Mouse (Mus musculus) liver, embryonic 13.5 days (tissue): Measurements from ENCODE around the gene Smim26. TPM values are rescaled to one million over a fixed set of nuclear protein-coding genes. Genes with fewer than 3 reads are reported as not detected.

Source experiments
- ATAC-seq: fragments of 200-750 bp; cut with Nextera tagmentation; 2 replicates; pipeline ENCODE4 v1.8.0; 2017; ENCODE audit warnings: low read depth, mild to moderate bottlenecking, moderate number of reproducible peaks, moderate library complexity
- DNase-seq: peaks from one replicate; pipeline ENCODE4 v3.0.0; 2022
- H3K27ac ChIP-seq: fragments of 300-500 bp; sonication (generic); 2 replicates; pipeline ENCODE4 v1.5.1; 2015; ENCODE audit warnings: moderate library complexity, mild to moderate bottlenecking, inconsistent platforms
- H3K27me3 ChIP-seq: fragments of 300-500 bp; sonication (generic); 2 replicates; pipeline ENCODE4 v1.6.1; 2015; ENCODE audit warnings: mild to moderate bottlenecking, inconsistent platforms
- H3K36me3 ChIP-seq: fragments of 300-500 bp; sonication (generic); 2 replicates; pipeline ENCODE4 v1.6.1; 2015; ENCODE audit warnings: mild to moderate bottlenecking, inconsistent platforms
- H3K4me1 ChIP-seq: fragments of 300-500 bp; sonication (generic); replicated peaks from 2 replicates; pipeline ENCODE4 v1.6.1; 2015; ENCODE audit warnings: inconsistent platforms
- H3K4me2 ChIP-seq: fragments of 300-500 bp; sonication (generic); 2 replicates; pipeline ENCODE4 v1.6.1; 2015; ENCODE audit warnings: inconsistent platforms, mild to moderate bottlenecking, moderate library complexity
- H3K4me3 ChIP-seq: fragments of 300-500 bp; sonication (generic); replicated peaks from 2 replicates; pipeline ENCODE4 v1.5.1; 2015; ENCODE audit warnings: mild to moderate bottlenecking, inconsistent platforms
- H3K9ac ChIP-seq: fragments of 300-500 bp; sonication (generic); 2 replicates; pipeline ENCODE4 v1.6.1; 2015; ENCODE audit warnings: mild to moderate bottlenecking, inconsistent platforms
- H3K9me3 ChIP-seq: fragments of 300-500 bp; sonication (generic); replicated peaks from 2 replicates; pipeline ENCODE4 v1.6.1; 2016; ENCODE audit warnings: inconsistent platforms
- WGBS: fragments of 180-500 bp; shearing (Covaris S2); methylation state at CpG from one replicate; pipeline ENCODE4 v1.1.7; 2015; ENCODE audit not compliant: insufficient replicate concordance; 5-methylcytosine and 5-hydroxymethylcytosine counted together
- polyA plus RNA-seq: library from polyadenylated mRNA; unstranded; fragments of >200 nt; fragmentation: Nextera tagmentation; extraction: Ambion mirVana; gene quantifications from 2 replicates; pipeline ENCODE4 v1.2.1, GENCODE M21; 2015

Gene Smim26
- polyA plus RNA-seq, 1 experiment from 2014 or later, result 27.4 TPM

DNA sequence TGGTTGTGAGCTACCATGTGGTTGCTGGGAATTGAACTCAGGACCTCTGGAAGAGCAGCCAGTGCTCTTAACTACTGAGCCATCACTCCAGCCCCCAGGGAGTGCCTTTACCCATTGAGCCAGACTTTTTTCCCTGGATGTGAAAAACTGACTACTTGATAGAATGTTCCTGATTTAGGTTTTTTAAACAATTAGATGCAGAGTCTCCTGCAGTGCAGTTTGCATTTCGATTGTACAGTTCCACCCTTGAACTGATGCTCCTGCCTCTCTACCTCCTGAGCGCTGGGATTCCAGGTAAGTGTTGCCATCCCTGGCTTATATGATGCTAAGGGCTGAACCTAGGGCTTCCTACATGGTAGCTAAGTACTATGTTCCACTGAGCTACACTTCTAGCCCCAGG is 4.2 kb downstream of the Smim26 start:
- ATAC-seq (no peak), DNase-seq (no peak)

DNA sequence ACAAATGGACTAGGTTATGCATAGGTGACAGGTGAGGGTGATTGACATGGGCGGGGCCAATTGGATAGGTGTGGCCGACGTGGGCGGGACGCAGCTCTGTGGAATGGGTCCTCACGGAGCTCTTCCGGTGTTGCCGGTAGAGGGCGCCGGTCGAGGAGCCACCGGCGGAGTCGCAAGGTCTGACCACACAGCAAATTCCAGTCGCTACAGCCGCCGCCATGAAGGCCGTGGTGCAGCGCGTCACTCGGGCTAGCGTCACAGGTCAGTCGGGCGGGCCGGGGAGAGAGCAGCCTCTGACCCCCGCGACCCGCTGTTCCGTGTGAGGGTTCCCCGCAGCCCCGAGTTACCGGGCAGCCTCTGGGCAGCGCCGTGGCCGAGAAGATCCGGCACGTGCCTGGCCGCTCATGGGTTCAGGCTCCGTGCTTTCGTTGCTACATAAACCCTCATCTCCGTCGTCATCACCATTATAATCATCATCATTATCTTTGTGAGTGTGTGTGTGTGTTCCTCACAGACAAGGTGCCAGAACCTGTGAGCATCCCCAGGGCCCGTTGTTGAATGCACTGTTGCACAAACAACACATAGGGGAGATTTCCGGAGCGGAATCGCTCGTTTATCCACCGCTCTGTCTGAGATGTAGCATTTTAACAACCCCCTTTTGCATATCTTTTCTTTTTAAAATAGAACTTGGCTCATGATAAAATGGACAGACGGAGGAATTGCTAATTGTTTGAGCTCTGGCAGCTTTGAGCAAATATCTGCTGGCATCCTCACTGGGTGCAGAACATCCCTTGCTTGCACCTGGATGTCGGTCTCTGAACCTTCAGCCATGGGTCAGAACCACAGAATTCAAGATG is 6.2 kb downstream of the Smim26 start, which contains the start of gene Dtd1:
Gene Dtd1 (plus strand): TSS at position 67 of the 857 bp plus-strand sequence.
- Histone ChIP-seq H3K27me3 (no peaks in the 10 kb centered on the region), H3K9ac (peak within 1 kb of the TSS; percentile 81), H3K9me3 (no peaks in the 10 kb centered on the region), H3K27ac (peak within 1 kb of the TSS; percentile 49; the same call in 1 of the 2 replicates), H3K4me1 (peaks cover 21% of the 10 kb centered on the region), H3K4me2 (peak within 1 kb of the TSS; percentile 76), H3K4me3 (peak within 1 kb of the TSS; percentile 71), H3K36me3 (0 out of 2 replicates have a peak, but pooled peaks cover 5% of the 10 kb centered on the region)
- peak; percentile 98 for ATAC-seq
- DNase-seq, result peak; percentile 85
- 2% methylated on average over 50 of the region's 50 CpGs for WGBS

More for the DNA sequence above, 4.2 kb downstream of the Smim26 start:
- Histone ChIP-seq H3K9ac (no peak overlapping the region), H3K27ac (no peak overlapping the region), H3K36me3 (0 out of 2 replicates have a peak, but pooled peaks cover 5% of the 10 kb centered on the region), H3K4me3 (no peak overlapping the region), H3K4me2 (no peak overlapping the region), H3K9me3 (no peaks in the 10 kb centered on the region), H3K27me3 (no peaks in the 10 kb centered on the region), H3K4me1 (peaks cover 32% of the 10 kb centered on the region)
- 62% methylated on average over 2 of the region's 2 CpGs for WGBS

DNA sequence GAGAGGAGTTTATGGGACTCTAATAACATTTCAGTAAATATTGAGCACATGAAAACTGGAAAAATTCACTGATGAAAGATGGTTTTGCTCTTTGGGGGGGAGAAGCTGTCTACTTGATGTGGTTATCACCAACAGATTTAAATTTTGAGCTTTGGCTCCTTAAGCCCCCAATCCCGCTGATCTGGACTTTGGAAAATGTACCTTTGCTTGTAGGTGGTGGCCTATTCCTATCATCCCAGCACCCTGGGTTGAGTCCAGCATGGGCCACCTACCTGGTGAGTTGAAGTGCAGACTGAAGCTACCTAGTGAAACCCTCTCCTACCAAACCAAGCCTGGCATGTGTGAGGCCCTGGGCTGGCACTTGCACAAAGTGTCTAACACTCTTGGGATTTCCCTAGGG is 7.7 kb downstream of the Smim26 start:
- 81% methylated on average over 1 of the region's 1 CpGs for WGBS
- Histone ChIP-seq H3K4me2 (no peak overlapping the region), H3K4me3 (no peak overlapping the region), H3K4me1 (peaks cover 17% of the 10 kb centered on the region), H3K36me3 (0 out of 2 replicates have a peak, but pooled peaks cover 4% of the 10 kb centered on the region), H3K27ac (no peak overlapping the region), H3K9me3 (no peaks in the 10 kb centered on the region), H3K9ac (no peak overlapping the region), H3K27me3 (no peaks in the 10 kb centered on the region)
- DNase-seq (no peak), ATAC-seq (no peak)

DNA sequence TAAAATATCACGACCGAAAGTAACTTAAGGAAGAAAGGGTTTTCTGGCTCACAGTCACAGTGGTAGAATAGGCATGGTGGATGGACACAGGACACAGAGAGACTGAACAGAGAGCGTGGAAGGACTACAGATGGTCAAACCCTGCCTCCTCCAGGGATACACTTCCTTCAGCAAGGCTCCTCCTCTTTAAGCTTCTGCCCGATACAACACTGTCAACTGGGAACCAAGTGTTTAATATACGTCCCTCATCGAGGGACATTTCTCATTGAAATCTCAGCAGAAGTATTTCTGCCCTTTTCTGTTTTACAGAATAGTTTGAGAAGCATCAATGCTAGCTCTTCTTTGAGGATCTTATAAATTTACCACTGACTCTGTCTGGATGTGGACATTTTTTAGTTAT is 20.1 kb downstream of the Smim26 start:
- no peak overlapping the region for H3K9ac ChIP-seq
- H3K4me3 ChIP-seq, result no peak overlapping the region
- DNase-seq (no peak), ATAC-seq (no peak)
- no peak overlapping the region for H3K4me2 ChIP-seq
- no peaks in the 10 kb centered on the region for H3K27me3 ChIP-seq
- peaks cover 12% of the 10 kb centered on the region for H3K4me1 ChIP-seq
- H3K9me3 ChIP-seq, result no peaks in the 10 kb centered on the region
- WGBS, result 75% methylated on average over 6 of the region's 6 CpGs
- H3K36me3 ChIP-seq, result no peaks in the 10 kb centered on the region
- H3K27ac ChIP-seq, result no peak overlapping the region

DNA sequence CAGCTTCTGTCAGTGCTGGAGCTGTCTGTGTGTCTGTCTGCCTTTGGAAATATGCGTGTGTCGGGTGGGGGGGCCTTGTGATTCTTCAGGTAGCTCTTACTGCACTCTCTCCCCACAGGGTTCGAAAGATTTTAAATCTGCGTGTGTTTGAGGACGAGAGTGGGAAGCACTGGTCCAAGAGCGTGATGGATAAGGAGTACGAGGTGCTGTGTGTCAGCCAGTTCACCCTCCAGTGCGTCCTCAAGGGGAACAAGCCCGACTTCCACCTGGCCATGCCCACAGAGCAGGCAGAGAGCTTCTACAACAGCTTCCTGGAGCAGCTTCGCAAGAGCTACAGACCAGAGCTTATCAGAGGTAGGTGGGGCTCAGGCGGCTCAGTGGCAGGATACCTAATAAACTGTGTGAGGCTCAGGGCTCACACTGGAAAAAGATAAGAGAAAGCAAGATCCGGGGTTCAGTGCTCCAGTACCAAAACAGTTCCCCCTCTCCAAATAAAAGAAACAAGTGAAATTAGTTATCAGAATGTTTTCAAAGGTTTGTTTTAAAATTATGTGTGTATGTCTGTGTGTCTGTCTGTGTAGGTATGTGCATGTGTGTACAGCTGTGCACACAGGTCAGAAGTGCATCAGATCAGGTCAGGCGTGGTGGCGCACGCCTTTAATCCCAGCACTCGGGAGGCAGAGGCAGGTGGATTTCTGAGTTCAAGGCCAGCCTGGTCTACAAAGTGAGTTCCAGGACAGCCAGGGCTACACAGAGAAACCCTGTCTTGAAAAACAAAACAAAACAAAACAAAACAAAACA is 23.4 kb downstream of the Smim26 start:
- H3K4me3 ChIP-seq, result no peak overlapping the region
- ATAC-seq, result peak; percentile 77
- DNase-seq, result no peak

DNA sequence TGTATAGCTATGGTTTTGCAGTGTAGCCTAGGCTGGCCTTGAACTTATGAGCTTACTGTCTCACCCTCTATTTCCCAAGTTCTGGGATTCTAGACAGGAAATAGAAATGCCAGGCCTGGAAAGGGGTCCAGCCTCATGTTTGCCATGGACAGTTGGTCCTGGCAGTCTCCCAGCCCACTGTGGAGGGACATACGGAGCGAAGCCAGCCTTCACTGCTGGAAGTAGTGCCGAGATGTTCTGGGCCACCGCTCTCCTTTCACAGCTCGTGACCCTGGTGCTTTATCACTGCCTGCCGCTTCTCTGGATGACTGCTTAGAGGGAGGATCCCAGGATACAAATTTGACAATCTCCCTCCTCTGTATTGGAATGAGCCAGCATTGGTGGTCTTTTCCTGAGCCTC is 27.6 kb downstream of the Smim26 start:
- WGBS, result 87% methylated on average over 6 of the region's 6 CpGs
- ATAC-seq, result no peak
- H3K27me3 ChIP-seq, result no peaks in the 10 kb centered on the region
- no peak overlapping the region for H3K9ac ChIP-seq
- no peaks in the 10 kb centered on the region for H3K9me3 ChIP-seq
- H3K4me1 ChIP-seq, result peaks cover 11% of the 10 kb centered on the region
- H3K4me3 ChIP-seq, result no peak overlapping the region
- H3K27ac ChIP-seq, result no peak overlapping the region
- DNase-seq, result no peak
- H3K4me2 ChIP-seq, result no peak overlapping the region
- no peaks in the 10 kb centered on the region; the same call in 1 of the 2 replicates for H3K36me3 ChIP-seq

More for the DNA sequence above, 23.4 kb downstream of the Smim26 start:
- no peaks in the 10 kb centered on the region; the same call in 1 of the 2 replicates for H3K36me3 ChIP-seq
- H3K27ac ChIP-seq, result no peak overlapping the region
- 56% methylated on average over 16 of the region's 16 CpGs for WGBS
- H3K9ac ChIP-seq, result no peak overlapping the region
- no peak overlapping the region for H3K4me2 ChIP-seq
- H3K4me1 ChIP-seq, result peaks cover 12% of the 10 kb centered on the region
- H3K9me3 ChIP-seq, result no peaks in the 10 kb centered on the region
- no peaks in the 10 kb centered on the region for H3K27me3 ChIP-seq

DNA sequence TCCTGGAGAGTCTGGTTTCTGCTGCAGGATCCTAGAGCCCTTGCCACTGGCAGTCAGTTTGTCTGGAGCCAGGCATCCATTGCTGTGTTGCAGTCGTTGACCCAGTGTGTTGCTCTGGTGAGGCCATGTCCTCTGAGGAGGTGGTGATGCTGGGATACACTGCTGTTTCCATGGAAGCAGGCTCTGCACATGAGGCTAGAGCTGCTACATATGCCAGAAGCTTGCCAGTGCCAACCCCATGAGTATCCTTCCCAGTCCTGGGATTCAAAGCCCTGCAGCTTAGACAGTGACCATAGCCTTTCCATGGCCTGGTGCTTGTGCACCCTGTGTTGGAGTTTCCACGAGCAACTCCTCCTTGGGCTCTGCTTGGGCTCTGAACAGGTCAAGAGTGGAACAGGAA is 39.7 kb downstream of the Smim26 start:
- no peaks in the 10 kb centered on the region for H3K27me3 ChIP-seq
- no peak overlapping the region for H3K9ac ChIP-seq
- H3K27ac ChIP-seq, result no peak overlapping the region
- no peaks in the 10 kb centered on the region for H3K36me3 ChIP-seq
- DNase-seq, result no peak
- no peak overlapping the region for H3K4me3 ChIP-seq
- no peaks in the 10 kb centered on the region for H3K9me3 ChIP-seq
- no peak overlapping the region for H3K4me2 ChIP-seq
- no peaks in the 10 kb centered on the region for H3K4me1 ChIP-seq
- ATAC-seq, result 0 out of 2 replicates have a peak, but pooled peaks have one; percentile 10
- WGBS, result 65% methylated on average over 2 of the region's 2 CpGs

DNA sequence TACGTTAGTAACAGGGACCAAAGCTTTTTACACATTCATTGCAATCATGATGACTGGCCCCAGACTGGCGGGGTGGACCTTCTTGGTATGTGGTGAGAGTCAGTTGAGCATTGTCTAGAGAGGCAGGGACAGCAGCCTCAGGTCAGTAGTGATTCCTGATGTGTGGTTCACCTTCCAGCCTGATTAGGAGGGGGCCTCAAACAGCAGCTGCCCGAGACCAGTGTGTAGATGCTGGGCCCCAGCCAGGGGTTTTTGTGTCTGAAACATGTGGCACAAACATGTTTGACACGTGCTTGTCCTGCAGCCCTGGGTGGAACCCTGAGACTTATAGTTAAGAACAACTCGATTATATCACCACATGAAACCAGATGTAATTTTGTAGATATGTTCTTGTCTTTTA is 40.4 kb downstream of the Smim26 start:
- no peaks in the 10 kb centered on the region for H3K9me3 ChIP-seq
- DNase-seq (no peak), ATAC-seq (no peak)
- 59% methylated on average over 5 of the region's 5 CpGs for WGBS
- no peaks in the 10 kb centered on the region for H3K4me1 ChIP-seq
- no peaks in the 10 kb centered on the region for H3K27me3 ChIP-seq
- no peak overlapping the region for H3K4me3 ChIP-seq
- no peak overlapping the region for H3K9ac ChIP-seq
- no peak overlapping the region for H3K4me2 ChIP-seq
- no peak overlapping the region for H3K27ac ChIP-seq
- no peaks in the 10 kb centered on the region for H3K36me3 ChIP-seq

DNA sequence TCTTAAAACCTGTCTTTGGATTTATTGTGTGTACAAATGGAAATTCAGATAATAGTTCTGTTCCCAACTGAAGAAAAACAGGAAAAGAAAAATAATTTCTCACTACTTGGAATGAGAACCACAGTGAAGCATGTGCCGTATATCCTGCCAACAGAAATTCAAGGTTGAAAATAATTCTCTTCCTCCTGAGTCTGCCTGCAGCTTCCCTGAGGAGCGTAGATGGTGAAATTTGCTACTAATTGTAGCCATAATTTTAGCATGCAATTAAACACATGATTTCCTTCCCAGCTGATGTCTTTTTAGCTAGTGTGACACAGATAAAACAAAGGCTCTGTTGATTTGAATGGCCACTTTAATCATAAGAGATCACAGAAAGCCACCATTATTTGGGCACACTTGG is 40.9 kb downstream of the Smim26 start:
- H3K4me2 ChIP-seq, result no peak overlapping the region
- ATAC-seq, result no peak

DNA sequence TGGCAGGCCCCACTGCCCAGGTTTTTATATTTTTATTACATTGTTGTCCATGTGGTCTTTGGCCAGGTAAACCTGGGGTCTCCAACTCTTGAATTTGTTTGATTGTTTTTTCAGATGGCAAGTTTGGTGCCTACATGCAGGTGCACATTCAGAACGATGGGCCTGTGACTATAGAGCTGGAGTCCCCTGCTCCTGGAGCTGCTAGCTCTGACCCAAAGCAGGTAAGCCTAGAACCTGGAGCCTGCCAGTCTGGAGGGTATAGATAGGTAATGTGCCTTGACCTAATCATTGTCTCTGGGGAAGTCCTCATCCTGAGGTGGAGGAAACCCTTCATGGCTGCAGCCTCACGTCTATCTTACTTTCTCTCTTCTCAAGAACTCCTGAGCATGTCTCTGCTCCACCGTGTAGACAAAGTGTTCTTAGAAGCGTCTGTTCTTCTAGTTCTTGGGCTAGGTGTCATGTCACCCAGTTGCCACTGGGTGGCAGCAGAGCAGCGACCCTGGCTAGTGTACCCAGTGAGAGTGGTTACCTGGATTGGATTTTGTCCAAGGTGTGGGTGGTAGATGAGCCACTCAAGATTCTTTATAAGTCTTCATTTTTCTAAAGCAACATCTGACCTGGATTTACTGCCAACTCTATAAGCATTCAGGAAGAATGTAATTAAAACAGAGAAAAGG is 41.9 kb downstream of the Smim26 start:
- Histone ChIP-seq H3K27me3 (no peaks in the 10 kb centered on the region), H3K4me3 (no peak overlapping the region), H3K27ac (no peak overlapping the region), H3K36me3 (no peaks in the 10 kb centered on the region), H3K4me1 (no peaks in the 10 kb centered on the region), H3K9me3 (no peaks in the 10 kb centered on the region), H3K4me2 (no peak overlapping the region), H3K9ac (no peak overlapping the region)
- 18% methylated on average over 5 of the region's 5 CpGs for WGBS
- DNase-seq, result no peak
- no peak for ATAC-seq

More for the DNA sequence above, 40.9 kb downstream of the Smim26 start:
- whole genome bisulfite sequencing, result 73% methylated on average over 2 of the region's 2 CpGs
- H3K27me3 ChIP-seq, result no peaks in the 10 kb centered on the region
- no peak for DNase-seq
- H3K36me3 ChIP-seq, result no peaks in the 10 kb centered on the region
- no peaks in the 10 kb centered on the region for H3K9me3 ChIP-seq
- no peaks in the 10 kb centered on the region for H3K4me1 ChIP-seq
- H3K27ac ChIP-seq, result no peak overlapping the region
- H3K9ac ChIP-seq, result no peak overlapping the region
- no peak overlapping the region for H3K4me3 ChIP-seq

DNA sequence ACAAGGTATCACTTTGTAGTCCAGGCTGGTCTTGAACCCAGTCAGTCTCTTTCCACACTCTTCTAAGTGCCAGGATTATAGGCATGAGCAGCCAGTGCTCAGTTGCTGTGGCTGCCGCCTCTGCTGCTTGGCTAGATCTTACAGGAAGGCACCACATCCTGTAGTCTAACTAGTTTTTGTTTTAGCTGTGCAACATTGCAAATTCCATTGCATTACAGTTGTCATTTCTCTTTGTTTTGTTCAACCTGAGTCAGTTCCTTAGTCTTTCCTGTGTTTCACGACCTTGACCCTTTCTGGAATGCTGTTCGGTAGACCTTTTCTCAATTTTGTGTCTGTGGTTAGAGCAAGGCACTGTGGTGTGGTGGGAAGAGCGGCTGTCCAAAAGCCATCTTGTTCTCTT is 43.4 kb downstream of the Smim26 start:
- ATAC-seq (no peak), DNase-seq (no peak)
- Histone ChIP-seq H3K9me3 (no peaks in the 10 kb centered on the region), H3K4me2 (no peak overlapping the region), H3K27ac (no peak overlapping the region), H3K36me3 (no peaks in the 10 kb centered on the region), H3K4me1 (no peaks in the 10 kb centered on the region), H3K27me3 (no peaks in the 10 kb centered on the region), H3K9ac (no peak overlapping the region), H3K4me3 (no peak overlapping the region)
- 61% methylated on average over 4 of the region's 4 CpGs for WGBS
